Mouse (Mus musculus) midbrain, embryonic 13.5 days (tissue): ENCODE measurements around the gene Apoa1. TPM values are rescaled to one million over a fixed set of nuclear protein-coding genes. Genes with fewer than 3 reads are reported as not detected.

Experiments
- ATAC-seq: fragments of 200-750 bp; cut with Nextera tagmentation; 2 replicates; pipeline ENCODE4 v1.8.0; 2017; ENCODE audit warnings: mild to moderate bottlenecking, moderate TSS enrichment, moderate library complexity
- H3K27ac ChIP-seq: fragments of 300-500 bp; sonication (generic); 2 replicates; pipeline ENCODE4 v1.5.1; 2015; ENCODE audit warnings: inconsistent platforms, mild to moderate bottlenecking, moderate library complexity
- H3K27me3 ChIP-seq: fragments of 300-500 bp; sonication (generic); 2 replicates; pipeline ENCODE4 v1.6.1; 2015; ENCODE audit warnings: mild to moderate bottlenecking, inconsistent platforms
- H3K36me3 ChIP-seq: fragments of 300-500 bp; sonication (generic); 2 replicates; pipeline ENCODE4 v1.6.1; 2015; ENCODE audit warnings: mild to moderate bottlenecking, inconsistent platforms
- H3K4me1 ChIP-seq: fragments of 300-500 bp; sonication (generic); replicated peaks from 2 replicates; pipeline ENCODE4 v1.6.1; 2015; ENCODE audit warnings: inconsistent platforms
- H3K4me2 ChIP-seq: fragments of 300-500 bp; sonication (generic); replicated peaks from 2 replicates; pipeline ENCODE4 v1.6.1; 2015; ENCODE audit warnings: moderate library complexity, mild to moderate bottlenecking, inconsistent platforms
- H3K4me3 ChIP-seq: fragments of 300-500 bp; sonication (generic); replicated peaks from 2 replicates; pipeline ENCODE4 v1.5.1; 2015; ENCODE audit warnings: mild to moderate bottlenecking, inconsistent platforms
- H3K9ac ChIP-seq: fragments of 300-500 bp; sonication (generic); replicated peaks from 2 replicates; pipeline ENCODE4 v1.6.1; 2015; ENCODE audit warnings: mild to moderate bottlenecking, inconsistent platforms
- H3K9me3 ChIP-seq: fragments of 300-500 bp; sonication (generic); 2 replicates; pipeline ENCODE4 v1.6.1; 2016; ENCODE audit warnings: mild to moderate bottlenecking, inconsistent platforms
- WGBS: fragments of 180-500 bp; shearing (Covaris S2); methylation state at CpG from one replicate; pipeline ENCODE4 v1.1.7; 2015; 5-methylcytosine and 5-hydroxymethylcytosine counted together
- polyA plus RNA-seq: library from polyadenylated mRNA; unstranded; fragments of >200 nt; fragmentation: Nextera tagmentation; extraction: Ambion mirVana; gene quantifications from 2 replicates; pipeline ENCODE4 v1.2.1, GENCODE M21; 2015

Gene Apoa1
- polyA plus RNA-seq, 1 experiment from 2014 or later, result 2.9 TPM

DNA sequence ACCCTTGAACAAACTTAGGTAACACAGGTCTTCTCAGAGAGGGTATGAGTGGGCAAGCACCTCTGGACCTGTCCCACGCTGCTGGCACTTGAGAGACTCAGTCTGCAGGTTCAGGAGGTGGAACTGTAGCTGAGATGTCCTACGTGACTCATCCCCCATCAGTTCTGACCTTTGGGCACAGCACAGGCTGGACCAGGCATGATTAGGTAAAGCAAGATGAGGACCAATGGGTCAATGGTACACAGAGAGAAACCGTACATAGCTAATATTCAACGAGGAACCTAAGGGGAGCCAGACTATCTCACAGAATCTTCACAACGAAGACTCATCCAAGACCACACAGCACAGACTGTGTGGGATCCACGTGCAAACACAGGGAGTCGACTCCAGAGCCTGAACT lies 10.5 kb downstream of the Apoa1 start:
- H3K4me1 ChIP-seq, result no peaks in the 10 kb centered on the region
- no peak overlapping the region for H3K9ac ChIP-seq
- no peak overlapping the region for H3K27ac ChIP-seq
- WGBS, result 90% methylated on average over 7 of the region's 7 CpGs
- no peak overlapping the region for H3K4me2 ChIP-seq
- no peak overlapping the region for H3K4me3 ChIP-seq
- ATAC-seq, result no peak
- no peaks in the 10 kb centered on the region for H3K27me3 ChIP-seq
- H3K9me3 ChIP-seq, result no peaks in the 10 kb centered on the region
- no peaks in the 10 kb centered on the region for H3K36me3 ChIP-seq

DNA sequence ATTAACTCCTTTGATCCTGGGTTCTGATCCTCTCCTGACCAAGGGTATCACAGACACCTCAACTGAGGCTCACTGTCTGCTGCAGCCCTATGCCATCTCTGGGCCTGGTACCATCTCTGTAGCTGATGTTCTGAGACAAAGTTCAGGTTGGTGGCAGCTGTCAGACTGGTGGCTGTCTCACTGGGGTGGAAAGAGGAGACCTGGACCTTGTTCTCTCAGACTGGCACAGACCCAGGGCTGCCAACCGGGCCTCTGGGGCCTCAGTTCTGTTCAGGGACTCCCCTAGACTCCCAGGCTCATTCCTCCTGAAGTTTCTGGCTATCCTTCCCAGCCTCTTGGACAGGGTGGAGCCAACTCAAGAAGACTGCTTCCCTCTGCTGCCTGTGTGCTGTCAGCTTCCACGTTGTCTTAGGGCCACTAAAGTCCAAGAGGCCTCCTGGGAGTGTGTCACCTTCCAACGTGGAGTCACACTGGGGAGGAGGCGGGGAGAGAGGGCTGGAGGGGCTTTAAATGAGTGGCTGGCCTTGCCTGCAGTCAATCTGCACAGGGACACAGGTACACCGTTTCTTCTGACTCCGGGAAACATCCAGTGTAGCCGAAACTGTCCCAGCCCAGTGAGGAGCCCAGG lies 12.3 kb downstream of the Apoa1 start, which contains the start of gene Apoa4:
Gene Apoa4 (plus strand): TSS at position 171 of the 628 bp plus-strand sequence.
- no peak within 1 kb of the TSS for H3K9ac ChIP-seq
- no peak within 1 kb of the TSS for H3K4me3 ChIP-seq
- H3K36me3 ChIP-seq, result no peaks in the 10 kb centered on the region
- no peak for ATAC-seq
- no peaks in the 10 kb centered on the region for H3K9me3 ChIP-seq
- 68% methylated on average over 7 of the region's 7 CpGs for WGBS
- H3K27me3 ChIP-seq, result no peaks in the 10 kb centered on the region
- no peaks in the 10 kb centered on the region for H3K4me1 ChIP-seq
- no peak within 1 kb of the TSS for H3K27ac ChIP-seq
- no peak within 1 kb of the TSS for H3K4me2 ChIP-seq

DNA sequence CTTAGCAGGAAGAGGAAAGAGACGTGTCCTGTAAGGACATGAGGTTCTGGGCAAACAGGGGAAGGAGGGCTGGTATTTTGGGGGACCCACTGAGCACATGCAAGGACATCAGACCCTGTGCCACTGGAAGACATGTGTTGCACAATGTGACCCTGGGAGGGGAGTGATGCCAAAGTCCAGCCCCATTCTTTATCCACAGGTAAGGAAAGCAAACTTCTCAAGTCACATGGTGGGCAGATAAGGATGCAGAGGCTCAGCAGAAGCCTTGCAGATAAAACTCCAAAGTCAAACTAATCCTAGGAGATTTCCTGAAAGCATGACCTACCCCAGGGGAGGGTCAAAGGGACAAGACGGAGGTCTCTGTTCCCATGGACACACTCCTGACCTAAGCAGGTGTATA lies 13.4 kb downstream of the Apoa1 start:
- no peaks in the 10 kb centered on the region for H3K36me3 ChIP-seq
- WGBS, result 69% methylated on average over 2 of the region's 2 CpGs
- no peaks in the 10 kb centered on the region for H3K9me3 ChIP-seq

DNA sequence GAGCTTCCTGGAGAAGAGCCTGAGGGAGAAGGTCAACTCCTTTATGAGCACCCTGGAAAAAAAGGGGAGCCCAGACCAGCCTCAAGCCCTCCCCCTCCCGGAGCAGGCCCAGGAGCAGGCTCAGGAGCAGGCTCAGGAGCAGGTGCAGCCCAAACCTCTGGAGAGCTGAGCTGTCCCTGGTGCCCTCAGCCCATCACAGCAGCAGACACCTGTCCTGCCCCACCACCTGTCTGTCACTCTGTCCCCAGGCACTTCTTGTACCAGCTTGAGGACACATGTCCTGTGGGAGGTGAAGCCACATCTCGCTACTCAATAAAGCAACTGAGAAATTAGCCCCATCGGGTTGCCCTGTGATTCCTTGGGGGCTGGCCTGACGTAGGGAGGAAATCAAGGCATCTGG lies 14.7 kb downstream of the Apoa1 start:
- Histone ChIP-seq H3K27ac (no peak overlapping the region), H3K4me1 (no peaks in the 10 kb centered on the region), H3K4me3 (no peak overlapping the region), H3K36me3 (no peaks in the 10 kb centered on the region), H3K27me3 (peaks cover 8% of the 10 kb centered on the region; the same call in 1 of the 2 replicates), H3K9me3 (no peaks in the 10 kb centered on the region), H3K4me2 (no peak overlapping the region), H3K9ac (no peak overlapping the region)
- no peak for ATAC-seq
- 69% methylated on average over 4 of the region's 4 CpGs for WGBS

More for the DNA sequence above, 13.4 kb downstream of the Apoa1 start:
- H3K27ac ChIP-seq, result no peak overlapping the region
- no peaks in the 10 kb centered on the region for H3K4me1 ChIP-seq
- H3K4me3 ChIP-seq, result no peak overlapping the region
- H3K27me3 ChIP-seq, result no peaks in the 10 kb centered on the region
- no peak for ATAC-seq
- H3K9ac ChIP-seq, result no peak overlapping the region
- H3K4me2 ChIP-seq, result no peak overlapping the region

DNA sequence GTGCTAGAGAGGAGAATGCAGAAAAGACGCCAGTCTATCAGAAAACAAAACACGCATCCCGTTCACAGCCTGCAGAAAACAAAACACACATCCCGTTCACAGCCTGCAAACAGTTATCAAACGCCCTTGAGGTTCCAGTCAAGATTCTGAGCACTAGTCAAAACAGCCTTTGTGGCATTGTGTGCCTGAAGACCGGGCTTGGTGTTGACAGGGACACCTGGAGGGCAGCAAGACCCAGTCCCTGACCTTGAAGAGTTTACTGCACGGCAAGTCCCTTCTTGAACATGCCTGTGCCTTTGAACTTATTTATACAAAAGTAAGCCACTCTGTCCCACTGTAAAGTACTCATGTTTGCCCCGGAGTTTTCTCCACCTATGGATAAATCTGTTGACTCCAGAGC lies 15.2 kb downstream of the Apoa1 start:
- no peak for ATAC-seq
- Histone ChIP-seq H3K27ac (no peak overlapping the region), H3K27me3 (peaks cover 12% of the 10 kb centered on the region; the same call in 1 of the 2 replicates), H3K36me3 (no peaks in the 10 kb centered on the region), H3K9ac (no peak overlapping the region), H3K9me3 (no peaks in the 10 kb centered on the region), H3K4me3 (no peak overlapping the region), H3K4me2 (no peak overlapping the region), H3K4me1 (no peaks in the 10 kb centered on the region)
- 59% methylated on average over 8 of the region's 8 CpGs for WGBS

DNA sequence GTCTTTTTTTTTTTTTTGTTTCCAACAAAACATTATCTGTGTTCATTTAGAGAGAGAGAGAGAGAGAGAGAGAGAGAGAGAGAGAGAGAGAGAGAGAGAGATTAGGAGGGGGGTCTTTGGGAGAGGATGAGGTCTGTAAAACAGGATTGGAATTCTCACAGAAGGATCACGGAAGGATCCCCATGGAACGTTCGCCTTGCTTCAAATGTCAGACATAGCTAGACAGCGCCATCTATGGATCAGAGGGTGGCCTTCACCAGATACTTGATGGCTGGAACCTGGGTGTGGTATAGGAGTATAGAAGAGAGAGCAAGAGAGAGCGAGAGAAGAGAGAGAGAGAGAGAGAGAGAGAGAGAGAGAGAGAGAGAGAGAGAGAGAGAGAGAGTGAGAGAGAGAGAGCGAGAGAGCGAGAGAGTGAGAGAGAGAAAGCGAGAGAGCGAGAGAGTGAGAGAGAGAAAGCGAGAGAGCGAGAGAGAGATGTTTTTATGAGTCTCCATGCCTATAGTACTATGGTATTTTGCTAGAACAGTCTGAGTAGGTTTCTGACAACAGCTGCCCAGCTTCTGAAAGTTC lies 18.5 kb downstream of the Apoa1 start:
- Histone ChIP-seq H3K9me3 (no peaks in the 10 kb centered on the region), H3K27me3 (peaks cover 25% of the 10 kb centered on the region), H3K36me3 (no peaks in the 10 kb centered on the region), H3K4me1 (no peaks in the 10 kb centered on the region), H3K27ac (no peak overlapping the region), H3K4me2 (no peak overlapping the region), H3K9ac (no peak overlapping the region), H3K4me3 (no peak overlapping the region)
- WGBS, result 22% methylated on average over 11 of the region's 11 CpGs
- ATAC-seq, result peak; percentile 83

DNA sequence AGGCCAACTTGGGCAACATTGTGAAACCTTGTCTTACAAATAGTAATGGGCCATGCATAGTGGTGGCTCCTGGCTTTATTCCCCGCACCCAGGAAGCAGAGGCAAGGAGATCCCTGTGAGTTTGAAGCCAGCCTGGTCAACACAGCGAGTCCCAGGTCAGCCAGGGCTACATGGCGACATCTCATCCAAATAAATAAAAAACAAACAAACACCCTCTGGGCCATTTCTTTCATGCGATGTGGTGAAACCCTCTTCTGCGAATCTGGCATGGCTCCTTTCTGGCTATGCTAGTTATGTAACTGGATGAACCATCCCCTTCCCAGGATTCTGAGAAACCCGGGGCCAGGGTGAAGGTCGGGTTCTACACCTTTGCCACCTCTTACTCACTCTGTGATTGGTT lies 27.8 kb downstream of the Apoa1 start:
- ATAC-seq, result no peak
- H3K4me2 ChIP-seq, result no peak overlapping the region
- WGBS, result 85% methylated on average over 7 of the region's 7 CpGs

DNA sequence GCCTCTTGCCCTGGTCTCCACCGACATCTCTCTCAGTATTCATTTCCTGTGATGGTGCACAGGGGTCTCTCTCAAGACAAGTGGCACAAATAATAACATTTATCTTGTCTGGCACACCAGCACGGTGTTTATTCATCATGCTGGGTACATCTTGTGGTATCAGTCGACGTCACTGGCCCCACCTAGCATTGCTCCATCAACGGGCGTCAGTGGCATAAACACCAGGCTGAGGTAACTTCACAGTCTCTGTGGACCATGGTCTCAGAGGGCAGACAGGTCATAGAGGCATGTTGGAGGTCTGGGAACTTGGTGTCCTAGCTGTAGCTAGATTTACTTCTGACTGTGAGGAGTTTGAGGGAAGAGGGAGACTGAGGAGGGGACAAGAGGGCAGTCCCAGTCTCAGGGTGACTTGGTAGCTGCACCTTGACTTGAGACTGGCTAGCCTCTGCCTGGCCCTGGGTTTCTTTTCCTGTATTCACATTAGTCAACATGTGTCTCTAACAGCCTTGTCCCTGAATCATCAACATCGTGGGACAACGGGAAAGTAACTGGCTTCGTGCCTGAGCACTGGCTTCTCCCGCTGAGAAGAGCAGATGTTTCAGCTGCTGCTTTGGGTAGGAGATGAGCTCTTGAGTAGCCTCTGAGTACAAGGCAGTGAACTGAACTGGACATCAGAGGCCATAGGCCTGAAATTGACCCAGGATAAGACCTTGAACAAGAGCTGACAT lies 28.4 kb downstream of the Apoa1 start:
- ATAC-seq, result no peak
- H3K27me3 ChIP-seq, result peaks cover 42% of the 10 kb centered on the region
- H3K4me3 ChIP-seq, result no peak overlapping the region
- WGBS, result 94% methylated on average over 10 of the region's 10 CpGs
- no peak overlapping the region for H3K9ac ChIP-seq
- no peaks in the 10 kb centered on the region for H3K4me1 ChIP-seq
- no peaks in the 10 kb centered on the region for H3K9me3 ChIP-seq
- H3K36me3 ChIP-seq, result no peaks in the 10 kb centered on the region
- H3K27ac ChIP-seq, result no peak overlapping the region
- H3K4me2 ChIP-seq, result no peak overlapping the region

More for the DNA sequence above, 27.8 kb downstream of the Apoa1 start:
- Histone ChIP-seq H3K27me3 (peaks cover 49% of the 10 kb centered on the region), H3K9me3 (no peaks in the 10 kb centered on the region), H3K4me1 (no peaks in the 10 kb centered on the region), H3K27ac (no peak overlapping the region), H3K4me3 (no peak overlapping the region), H3K36me3 (no peaks in the 10 kb centered on the region), H3K9ac (no peak overlapping the region)

DNA sequence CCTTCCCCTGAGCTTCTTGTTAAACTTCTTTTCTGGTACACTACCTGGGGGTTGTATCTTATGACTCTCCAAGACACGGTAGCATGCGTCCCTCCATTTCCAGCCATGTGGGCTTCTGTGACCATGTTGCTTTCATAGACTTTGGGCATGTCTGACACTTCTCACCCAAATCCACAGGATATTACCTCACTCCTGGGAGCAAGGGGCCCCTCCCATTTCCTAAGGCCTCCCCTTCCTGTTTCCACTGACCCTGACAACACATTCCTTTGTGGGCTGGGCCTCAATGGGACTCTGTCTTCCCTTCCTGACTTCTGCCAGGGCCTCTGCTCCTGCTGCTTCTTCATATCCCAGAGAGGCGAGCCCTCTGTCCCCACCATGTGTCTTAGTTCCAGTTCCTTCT lies 29.2 kb downstream of the Apoa1 start:
- ATAC-seq, result no peak
- H3K27me3 ChIP-seq, result peaks cover 39% of the 10 kb centered on the region
- H3K4me3 ChIP-seq, result no peak overlapping the region
- H3K36me3 ChIP-seq, result no peaks in the 10 kb centered on the region
- H3K4me1 ChIP-seq, result no peaks in the 10 kb centered on the region
- H3K4me2 ChIP-seq, result no peak overlapping the region
- 90% methylated on average over 3 of the region's 3 CpGs for WGBS
- no peak overlapping the region for H3K9ac ChIP-seq
- H3K9me3 ChIP-seq, result no peaks in the 10 kb centered on the region
- no peak overlapping the region for H3K27ac ChIP-seq

DNA sequence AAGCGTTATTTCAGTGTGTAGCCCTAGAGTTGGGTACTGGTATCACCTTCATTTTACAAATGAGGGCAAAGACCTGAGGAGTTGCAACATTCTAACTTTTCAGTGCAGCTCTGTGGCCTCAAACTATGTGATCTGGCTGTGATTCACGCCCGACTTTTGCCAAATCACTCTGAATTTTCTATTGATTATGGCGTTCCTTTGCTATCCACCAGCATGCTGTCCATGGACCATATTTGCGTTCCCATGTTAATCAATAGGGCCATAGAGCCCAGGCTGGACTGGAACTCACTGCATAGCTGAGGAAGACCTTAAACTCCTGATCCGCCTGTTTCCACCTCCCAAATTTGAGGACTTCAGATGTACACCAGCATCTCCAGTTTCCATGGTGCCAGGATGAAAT lies 30.7 kb downstream of the Apoa1 start:
- Histone ChIP-seq H3K4me1 (no peaks in the 10 kb centered on the region), H3K27ac (no peak overlapping the region), H3K4me2 (no peak overlapping the region), H3K4me3 (no peak overlapping the region), H3K9ac (no peak overlapping the region), H3K9me3 (no peaks in the 10 kb centered on the region), H3K27me3 (peaks cover 27% of the 10 kb centered on the region), H3K36me3 (no peaks in the 10 kb centered on the region)
- ATAC-seq, result no peak
- 90% methylated on average over 6 of the region's 6 CpGs for WGBS

DNA sequence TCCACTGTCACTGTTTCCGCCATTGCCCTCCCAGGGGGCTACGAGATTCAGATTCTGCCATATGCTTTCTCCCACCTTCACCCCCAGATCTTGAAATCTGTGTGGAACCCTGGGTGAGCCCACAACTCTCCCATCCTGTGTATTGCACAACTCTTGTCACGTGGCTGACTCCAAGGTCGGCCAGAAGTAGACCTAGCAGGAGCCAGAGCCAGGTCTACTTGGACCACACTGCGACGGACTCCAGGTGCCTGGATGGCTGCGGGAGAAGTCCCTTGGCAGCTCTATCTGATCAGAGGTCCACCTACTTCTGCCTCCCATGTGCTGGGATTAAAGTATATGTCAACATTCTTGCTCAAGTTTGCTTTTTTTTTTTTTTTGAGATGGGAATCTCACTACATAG lies 32.8 kb downstream of the Apoa1 start:
- Histone ChIP-seq H3K9me3 (no peaks in the 10 kb centered on the region), H3K36me3 (no peaks in the 10 kb centered on the region), H3K4me3 (no peak overlapping the region), H3K9ac (no peak overlapping the region), H3K27me3 (peaks cover 23% of the 10 kb centered on the region), H3K27ac (no peak overlapping the region), H3K4me1 (no peaks in the 10 kb centered on the region), H3K4me2 (no peak overlapping the region)
- ATAC-seq, result no peak
- WGBS, result 88% methylated on average over 7 of the region's 7 CpGs

DNA sequence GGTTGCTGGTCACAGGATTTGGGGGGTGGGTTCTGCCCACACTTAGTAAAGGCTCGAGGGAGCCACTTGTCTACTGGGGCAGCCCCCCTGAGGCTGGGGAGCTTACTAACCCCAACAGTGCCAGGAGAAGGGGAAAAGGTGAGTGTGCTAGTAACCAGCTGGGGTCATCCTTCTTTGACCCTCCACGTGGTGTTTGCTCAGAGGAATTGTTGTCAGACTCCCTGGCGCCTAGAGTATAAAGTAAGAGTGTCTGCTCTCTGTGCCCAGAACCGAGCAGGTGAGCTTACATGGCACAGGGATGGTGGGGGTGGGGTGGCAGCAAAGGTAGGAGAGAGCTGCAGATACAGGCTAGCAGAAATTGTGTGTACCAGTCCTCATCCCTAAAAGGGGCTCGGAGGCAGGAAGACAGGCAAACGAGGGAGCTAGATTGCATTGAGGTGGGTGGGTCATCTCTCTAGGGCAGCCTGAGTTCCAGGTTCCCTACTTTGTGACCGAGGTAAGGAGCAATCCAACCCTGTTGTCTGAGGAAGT lies 40.0 kb downstream of the Apoa1 start, which contains the start of gene Apoa5:
Gene Apoa5 (plus strand): TSS at position 291 of the 531 bp plus-strand sequence.
- no peak for ATAC-seq
- H3K4me3 ChIP-seq, result no peak within 1 kb of the TSS
- no peaks in the 10 kb centered on the region for H3K9me3 ChIP-seq
- H3K9ac ChIP-seq, result no peak within 1 kb of the TSS
- 64% methylated on average over 7 of the region's 7 CpGs for WGBS
- H3K4me2 ChIP-seq, result no peak within 1 kb of the TSS
- H3K4me1 ChIP-seq, result peaks cover 4% of the 10 kb centered on the region
- no peaks in the 10 kb centered on the region for H3K36me3 ChIP-seq
- H3K27ac ChIP-seq, result no peak within 1 kb of the TSS
- H3K27me3 ChIP-seq, result peaks cover 25% of the 10 kb centered on the region
